Comparison of ENCODE assay signal across 15 mouse cellular contexts in the genomic region with DNA sequence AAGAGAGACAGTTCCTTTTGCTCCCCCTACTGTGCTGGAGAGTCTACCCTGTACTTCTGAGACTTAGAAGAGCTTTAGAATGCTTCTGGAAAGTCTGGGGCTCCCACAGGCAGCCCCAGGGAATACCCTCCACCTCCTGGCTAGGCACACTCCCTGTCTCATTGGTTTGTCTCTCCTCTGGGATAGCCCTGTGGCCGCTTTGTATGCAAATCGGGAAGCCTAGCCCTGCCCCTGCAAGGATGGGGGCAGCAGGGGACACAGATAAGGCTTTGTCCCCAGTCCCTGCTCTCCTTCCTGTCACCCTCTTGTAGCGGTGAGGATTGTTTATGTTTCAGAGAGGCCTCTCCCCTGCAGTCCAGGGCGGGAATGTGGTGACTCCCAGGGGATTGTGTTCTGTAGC. TPM values are rescaled to one million over a fixed set of nuclear protein-coding genes. Genes with fewer than 3 reads are reported as not detected.
DNase-seq lines count a peak whose midpoint lies in the region; ATAC-seq and TF ChIP-seq lines count a peak whose summit lies in the region.
"Had no signal": no experiment of that assay in that cellular context is flagged by ENCODE, and none has a peak within 500 bp of the region (broad histone marks: within the 10 kb centered on the region; RNA-seq: fewer than 3 reads in every experiment).

No protein-coding gene starts in this region.

- H3K4me1 ChIP-seq in heart, embryonic 16.5 days (ENCODE audit: control insufficient read depth, insufficient read depth, low read length) = peaks cover 11% of the 10 kb centered on the region
- H3K4me1 ChIP-seq in lung, embryonic 14.5 days (ENCODE audit: insufficient read depth) = no peaks in the 10 kb centered on the region
- H3K4me1 ChIP-seq: intestine, embryonic 15.5 days had no signal

- H3K4me2 ChIP-seq in heart, embryonic 16.5 days (ENCODE audit: low read depth, low read length) = no peak overlapping the region
- no peak overlapping the region for H3K4me2 ChIP-seq in lung, embryonic 14.5 days
- H3K4me2 ChIP-seq: intestine, embryonic 15.5 days had no signal

- DNase-seq in cerebellum, adult 11-12 months = peak; percentile 26
- DNase-seq in heart, postnatal 4 days = no peak
- no peak for DNase-seq in lung, embryonic 14.5 days
- DNase-seq in lung, postnatal 14 days = no peak
- peak; percentile 84 for DNase-seq in brain, adult 2 months (ENCODE audit: low read depth, low spot score)
- DNase-seq in neural tube, embryonic 10.5 days (ENCODE audit: extremely low spot score, low spot score) = no peak
- DNase-seq: cerebellum, adult 18-20 months; gastrocnemius, adult 2 months had no signal

- WGBS in heart, embryonic 16.5 days = 31% methylated on average over 4 of the region's 4 CpGs
- WGBS in lung, embryonic 14.5 days = 28% methylated on average over 4 of the region's 4 CpGs

- ATAC-seq in cerebellum, adult (ENCODE audit: insufficient number of reproducible peaks, low FRiP score, low TSS enrichment) = no peak
- ATAC-seq in heart, embryonic 16.5 days (replicated peaks; ENCODE audit: extremely low read depth, insufficient read depth, low FRiP score) = peak; percentile 34; the same call in 1 of the 2 replicates
- ATAC-seq in lung, embryonic 14.5 days (ENCODE audit: insufficient read depth) = no peak; the same call in 1 of the 2 replicates
- ATAC-seq: forebrain, embryonic 16.5 days; intestine, embryonic 15.5 days had no signal

- TF ChIP-seq CTCF in lung, embryonic 14.5 days (IDR thresholded peaks at IDR 0.05; ENCODE audit: low read depth) = no peak

- H3K27me3 ChIP-seq in heart, embryonic 16.5 days (ENCODE audit: control insufficient read depth, insufficient read depth, low read length) = no peaks in the 10 kb centered on the region
- no peaks in the 10 kb centered on the region for H3K27me3 ChIP-seq in lung, embryonic 14.5 days (ENCODE audit: insufficient read depth, low read length)
- H3K27me3 ChIP-seq: intestine, embryonic 15.5 days had no signal

- no peaks in the 10 kb centered on the region for H3K36me3 ChIP-seq in heart, embryonic 16.5 days (ENCODE audit: control insufficient read depth, insufficient read depth)
- peaks cover 64% of the 10 kb centered on the region for H3K36me3 ChIP-seq in lung, embryonic 14.5 days (ENCODE audit: insufficient read depth)

- H3K27ac ChIP-seq in heart, embryonic 16.5 days (ENCODE audit: low read length) = no peak overlapping the region
- no peak overlapping the region for H3K27ac ChIP-seq in lung, embryonic 14.5 days (ENCODE audit: low read depth)
- H3K27ac ChIP-seq: gastrocnemius, adult 2 months; intestine, embryonic 15.5 days had no signal

- H3K9me3 ChIP-seq in heart, embryonic 16.5 days (replicated peaks; ENCODE audit: control insufficient read depth, low read length) = no peaks in the 10 kb centered on the region
- H3K9me3 ChIP-seq in lung, embryonic 14.5 days (ENCODE audit: low read depth, low read length) = no peaks in the 10 kb centered on the region
- H3K9me3 ChIP-seq: intestine, embryonic 15.5 days had no signal

- no peak overlapping the region for H3K4me3 ChIP-seq in heart, embryonic 16.5 days (ENCODE audit: low read length)
- no peak overlapping the region for H3K4me3 ChIP-seq in lung, embryonic 14.5 days (ENCODE audit: low read depth, low read length)
- H3K4me3 ChIP-seq: gastrocnemius, adult 2 months; intestine, embryonic 15.5 days; myocyte had no signal

- no peak overlapping the region for H3K9ac ChIP-seq in heart, embryonic 16.5 days (ENCODE audit: low read length)
- H3K9ac ChIP-seq in lung, embryonic 14.5 days = peak overlapping the region; percentile 13; the same call in 1 of the 2 replicates
- H3K9ac ChIP-seq: intestine, embryonic 15.5 days had no signal

RNA-seq across cellular contexts. Expression of a gene that starts 11.3 kb away (rescaled TPM):
- 5.1 and 8.0 TPM in 2 replicates for polyA plus RNA-seq in heart, embryonic 16.5 days (2015; fragmentation: Nextera tagmentation; extraction: Ambion mirVana)
- 1 to 10 TPM; 9.5 to 9.7 TPM for total RNA-seq in heart, postnatal 4 days (2021)
- polyA plus RNA-seq in lung, embryonic 14.5 days (2014; fragmentation: Nextera tagmentation; extraction: Ambion mirVana) = 19.0 and 21.9 TPM in 2 replicates

RNA-seq across cellular contexts. Expression of a gene that starts 21.5 kb away (rescaled TPM):
- 17.2 and 18.3 TPM in 2 replicates for polyA plus RNA-seq in heart, embryonic 16.5 days (2015; fragmentation: Nextera tagmentation; extraction: Ambion mirVana)
- total RNA-seq in heart, postnatal 4 days (2021) = 10 to 100 TPM; 16.1 to 18.7 TPM
- polyA plus RNA-seq in lung, embryonic 14.5 days (2014; fragmentation: Nextera tagmentation; extraction: Ambion mirVana) = 30.7 and 34.2 TPM in 2 replicates

RNA-seq across cellular contexts. Expression of a gene that starts 48.6 kb away (rescaled TPM):
- polyA plus RNA-seq in heart, embryonic 16.5 days (2015; fragmentation: Nextera tagmentation; extraction: Ambion mirVana) = 0.22 TPM in 1 of 2 replicates, not detected in the other
- under 1 TPM in 1 of 2 experiments, not detected in 1; 0.16 TPM for total RNA-seq in heart, postnatal 4 days (2021)
- 0.66 and 0.83 TPM in 2 replicates for polyA plus RNA-seq in lung, embryonic 14.5 days (2014; fragmentation: Nextera tagmentation; extraction: Ambion mirVana)
- total RNA-seq: gastrocnemius, adult 2 months; heart, adult 8-10 months; liver, adult 2 months had no signal
- polyA plus RNA-seq: myocyte had no signal

Comparison
In these comparisons a context has a peak if more than half of its experiments do, and no peak if none do; other contexts are left out.
1. DNase-seq: peak in cerebellum, adult 11-12 months (single experiment) and brain, adult 2 months (single experiment); none in heart, postnatal 4 days (single experiment), lung, embryonic 14.5 days (single experiment), lung, postnatal 14 days (single experiment) and neural tube, embryonic 10.5 days (single experiment).